Mouse (Mus musculus) olfactory bulb, adult 2 months (tissue): ENCODE data around the gene Samd11.

ENCODE experiments used
- CTCF ChIP-seq: fragments of 200-500 bp; IDR thresholded peaks from 2 replicates; pipeline ENCODE4 v1.5.1; 2012; ENCODE audit warnings: low read depth, mild to moderate bottlenecking, low read length, moderate library complexity; ENCODE audit not compliant: insufficient read depth
- POLR2A ChIP-seq: fragments of 200-500 bp; IDR thresholded peaks from 2 replicates; pipeline ENCODE4 v1.6.1; 2012; ENCODE audit warnings: mild to moderate bottlenecking, low read depth, low read length, moderate library complexity; ENCODE audit not compliant: insufficient read depth

GRCm38 (mm10) chr4:156200623-156201475 is 54.6 kb downstream of the Samd11 start, which contains the start of gene Isg15:
- TF ChIP-seq CTCF, result no peak
- no peak for TF ChIP-seq POLR2A
